Mouse (Mus musculus) thymus, postnatal 25 days (tissue): Measurements from ENCODE around the gene Adm2.

Experiments
- DNase-seq: peaks from one replicate; pipeline ENCODE4 v3.0.0; 2022

The Adm2 gene

GRCm38 (mm10) chr15:89358784-89359183 lies 36.3 kb downstream of the Adm2 start:
- no peak for DNase-seq

- no peak for DNase-seq
Observed at GRCm38 (mm10) chr15:89363051-89363450, 40.5 kb downstream of the Adm2 start.

DNA sequence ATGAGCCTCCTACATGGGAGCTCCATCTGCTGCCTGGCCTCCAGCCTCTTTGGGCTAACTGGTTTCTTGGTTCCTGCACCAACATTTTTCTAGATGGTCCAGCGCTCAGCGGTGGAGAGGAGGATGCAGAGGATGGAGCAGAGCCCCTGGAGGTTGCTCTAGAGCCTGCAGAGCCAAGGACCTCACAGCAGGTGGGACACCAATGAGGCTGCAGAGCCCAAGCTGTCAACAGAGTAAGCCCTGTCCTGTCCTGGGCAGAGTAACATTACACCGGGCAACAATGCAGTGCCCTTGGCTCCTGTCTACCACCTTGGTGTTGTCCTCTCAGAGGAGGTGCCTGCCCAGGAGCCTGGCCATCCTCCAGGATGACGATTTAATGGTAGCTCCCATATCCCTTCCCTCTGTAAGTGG lies 42.6 kb downstream of the Adm2 start:
- DNase-seq = no peak

DNA sequence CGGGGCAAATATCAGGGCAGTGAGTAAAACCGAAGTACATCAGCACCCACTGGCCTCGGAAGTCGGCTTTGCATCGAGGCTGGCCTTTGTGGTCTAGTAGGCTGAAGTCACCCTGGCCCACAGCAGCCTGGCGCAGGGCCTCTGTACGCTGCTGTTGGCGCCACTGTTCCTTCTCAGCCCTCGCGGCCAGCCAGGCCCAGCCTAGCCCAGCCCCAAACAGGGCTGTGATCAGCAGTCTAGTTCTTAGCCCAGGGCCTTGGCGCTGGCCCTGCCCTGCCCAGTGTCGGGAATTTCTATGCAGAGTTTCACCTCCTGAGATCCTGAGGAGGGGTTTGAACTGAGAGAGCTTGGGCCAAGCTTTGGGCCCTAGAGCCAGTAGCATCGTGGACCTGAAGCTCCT lies 49.5 kb downstream of the Adm2 start:
- DNase-seq = no peak

DNA sequence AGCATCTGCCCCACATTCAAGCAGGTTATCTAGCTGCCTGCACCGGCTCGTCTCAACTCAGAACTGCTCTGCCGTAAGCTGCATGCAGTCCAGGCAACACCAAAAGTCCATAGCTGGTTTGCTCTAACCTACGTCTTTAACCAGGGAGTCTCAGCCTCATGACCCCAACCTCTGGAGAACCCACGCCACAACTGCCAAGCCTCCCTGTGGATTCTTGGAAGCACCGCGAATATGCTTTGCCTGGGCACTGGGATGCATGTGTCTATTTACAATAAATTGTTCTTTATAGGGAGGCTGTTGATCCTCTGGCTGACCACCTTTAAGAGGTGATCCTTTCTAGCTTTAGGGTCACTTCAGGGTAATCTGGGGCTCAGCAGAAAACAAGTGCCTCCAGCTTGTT lies 50.0 kb downstream of the Adm2 start:
- no peak for DNase-seq

DNA sequence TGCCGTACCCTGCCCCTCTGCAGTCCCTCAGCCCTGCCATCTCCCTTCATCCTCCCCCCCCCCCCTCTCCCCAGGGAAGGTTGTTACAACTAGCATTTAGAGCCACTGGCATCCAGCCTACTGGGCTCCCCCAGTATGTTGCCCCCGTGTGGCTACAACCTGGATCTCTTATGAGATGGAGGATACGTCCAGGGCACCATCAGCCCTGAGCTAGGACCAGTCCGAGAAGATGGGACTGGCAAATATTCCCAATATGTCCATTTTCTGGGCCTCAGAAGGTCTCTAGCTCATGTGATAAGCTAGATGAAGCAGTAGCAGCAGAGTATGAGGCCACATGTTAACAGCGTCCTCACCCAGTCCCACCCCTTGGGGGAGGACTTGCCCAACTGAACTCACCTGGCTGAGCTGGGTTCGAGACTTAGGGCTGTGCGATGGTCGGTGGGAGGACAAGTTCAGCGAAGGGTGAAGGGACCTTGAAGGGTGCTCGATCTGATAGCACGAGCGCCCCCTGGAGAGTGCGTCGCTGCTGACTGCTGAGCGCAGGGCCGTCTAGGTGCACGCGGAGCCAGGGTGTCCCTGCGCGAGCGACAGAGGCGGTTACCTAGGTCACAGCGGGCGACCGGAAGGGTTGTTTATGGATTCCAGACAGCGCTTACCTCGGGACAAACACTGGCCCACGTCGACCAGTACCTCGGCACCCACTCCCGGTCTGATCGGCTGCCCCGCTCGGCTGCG lies 50.7 kb downstream of the Adm2 start:
- DNase-seq = peak; percentile 89

DNA sequence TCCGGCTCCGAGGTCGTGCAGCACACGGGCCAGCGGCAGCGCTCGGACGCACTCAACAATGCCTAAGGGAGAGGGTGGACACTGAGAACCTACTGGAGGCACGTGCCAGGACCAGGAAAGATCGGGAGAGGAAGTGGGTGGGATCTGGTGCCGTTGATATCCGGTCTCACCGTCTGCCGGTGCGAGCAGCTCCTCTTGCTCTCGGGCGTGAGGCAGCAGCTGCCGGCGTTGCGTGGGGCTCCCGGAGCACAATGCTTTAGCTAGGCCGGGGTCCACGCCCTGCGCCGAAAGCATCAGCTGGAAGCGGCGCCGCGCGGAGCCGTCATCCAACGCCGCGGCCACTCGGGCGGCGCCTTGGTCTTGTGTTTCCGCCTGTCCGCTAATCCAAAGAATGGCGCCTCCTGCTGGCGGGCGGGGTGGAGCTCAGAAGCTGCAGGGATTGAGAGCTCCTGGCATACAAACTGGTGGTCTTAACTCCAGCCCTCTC lies 51.3 kb downstream of the Adm2 start, which contains the start of gene Sco2:
Sco2 (minus strand) TSS at position 85 of the 487 bp plus-strand sequence.
- DNase-seq = peak; percentile 92
